Mouse (Mus musculus) yolk sac, embryonic 10.5 days (tissue): ENCODE data around the gene Rps9.
"Not testable (repeated sequence)": the region's sequence is repeated elsewhere in the genome, so short reads cannot be mapped to it uniquely, and the experiment has no call there.

ENCODE experiments used
- DNase-seq: peaks from one replicate; pipeline ENCODE4 v3.0.0-alpha.2; 2017; ENCODE audit warnings: low spot score

Gene Rps9

DNA sequence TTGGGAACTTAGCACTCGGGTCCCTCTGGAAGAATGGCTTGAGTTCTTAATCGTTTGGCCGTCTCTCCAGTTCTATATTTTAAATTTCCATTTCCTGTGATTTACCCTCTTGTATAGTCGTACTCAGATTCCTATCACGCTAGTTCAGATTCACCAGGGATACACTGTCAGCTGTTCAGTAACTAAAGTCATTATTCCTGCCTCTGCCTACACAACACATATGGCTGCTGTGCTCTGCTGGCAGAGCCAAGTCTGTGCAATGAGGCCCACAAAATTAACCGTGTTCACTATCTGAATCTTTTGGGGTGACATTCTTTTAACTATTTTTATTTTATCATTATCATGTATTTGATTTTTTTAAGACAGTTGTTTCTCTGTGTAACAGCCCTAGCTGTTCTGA lies 5.3 kb upstream of the Rps9 start:
- DNase-seq, result no peak

DNA sequence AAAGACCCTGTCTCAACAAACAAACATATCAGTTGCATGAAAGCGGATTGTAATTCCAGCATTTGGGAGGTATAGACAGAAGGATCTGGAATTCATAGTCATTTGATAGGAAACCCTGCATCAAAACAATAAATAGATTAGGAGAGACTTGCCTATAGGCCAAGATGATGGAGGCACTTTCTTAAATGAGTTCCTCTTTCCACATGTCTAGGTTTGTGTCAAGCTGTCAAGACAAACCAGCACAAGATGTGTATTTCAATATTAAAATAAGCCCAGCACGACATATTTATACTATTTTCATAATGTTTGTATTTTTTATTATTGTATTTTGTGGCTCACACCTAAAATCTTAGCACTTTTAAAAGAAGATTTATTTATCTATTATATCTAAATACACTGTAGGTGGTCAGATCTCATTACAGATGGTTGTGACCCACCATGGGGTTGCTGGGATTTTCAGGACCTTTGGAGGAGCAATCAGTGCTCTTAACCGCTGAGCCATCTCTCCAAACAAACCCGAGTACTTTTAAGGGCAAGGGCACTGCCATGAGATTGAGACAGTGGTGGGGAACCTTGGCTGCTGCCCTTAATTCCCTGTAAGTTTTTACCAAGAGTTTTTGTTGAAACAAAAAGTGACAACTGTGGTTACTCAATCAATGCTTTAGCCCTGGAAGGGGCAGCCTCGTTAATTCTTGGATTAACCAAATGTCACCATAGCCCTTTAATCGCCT lies 480 bp upstream of the Rps9 start:
- DNase-seq, result no peak

DNA sequence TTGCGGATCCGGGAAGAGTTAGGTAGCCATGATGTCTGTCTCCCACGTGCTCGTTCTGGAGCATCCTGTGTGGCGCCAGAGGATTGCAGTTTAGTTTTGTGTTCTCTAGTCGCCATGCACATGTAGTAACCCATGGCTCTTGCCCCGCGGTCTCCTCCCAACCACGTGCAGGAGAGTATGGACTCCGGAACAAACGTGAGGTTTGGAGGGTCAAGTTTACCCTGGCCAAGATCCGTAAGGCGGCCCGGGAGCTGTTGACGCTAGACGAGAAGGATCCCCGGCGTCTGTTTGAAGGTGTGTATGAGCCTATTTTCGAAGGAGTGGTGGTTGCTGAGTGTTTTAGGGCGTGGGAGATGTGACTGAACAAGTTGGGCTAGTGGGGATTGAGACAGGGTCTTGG lies 682 bp downstream of the Rps9 start:
- DNase-seq, result no peak

DNA sequence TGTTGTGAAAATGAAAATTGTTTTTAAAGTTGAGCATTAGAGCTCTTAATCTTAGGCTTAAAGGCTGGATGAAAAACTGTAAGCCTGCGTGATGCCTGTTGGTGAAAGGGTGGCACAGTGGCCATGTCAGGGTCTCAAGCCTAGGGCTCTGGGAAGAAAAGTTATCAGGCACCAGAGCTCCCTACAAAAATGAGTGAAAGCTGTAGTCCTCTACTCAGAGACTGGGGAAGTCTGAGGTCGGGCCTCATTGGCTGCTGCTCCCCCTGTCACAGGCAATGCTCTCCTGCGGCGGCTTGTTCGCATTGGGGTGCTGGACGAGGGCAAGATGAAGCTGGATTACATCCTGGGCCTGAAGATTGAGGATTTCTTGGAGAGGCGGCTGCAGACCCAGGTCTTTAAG lies 1.7 kb downstream of the Rps9 start:
- DNase-seq, result not testable (repeated sequence)

DNA sequence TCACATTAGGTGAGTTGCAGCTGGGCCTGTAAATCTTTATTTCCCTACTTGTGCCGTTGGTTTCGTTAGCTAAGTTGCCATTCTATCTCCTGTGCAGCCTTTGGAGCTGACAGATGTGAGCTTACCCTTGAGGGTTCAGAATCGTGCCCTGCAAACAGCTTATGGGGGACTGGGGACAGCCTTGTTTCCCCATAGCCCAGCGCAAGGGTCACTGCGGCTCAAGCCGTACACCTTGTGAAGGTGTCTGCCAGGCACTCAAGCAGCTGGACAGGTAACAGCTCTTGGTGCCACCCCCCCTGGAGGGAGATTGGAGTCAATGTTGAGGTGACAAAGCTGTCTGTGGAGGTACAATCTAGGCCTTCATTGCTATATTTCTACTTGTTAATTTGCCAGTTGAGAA lies 2.1 kb downstream of the Rps9 start:
- no peak for DNase-seq

DNA sequence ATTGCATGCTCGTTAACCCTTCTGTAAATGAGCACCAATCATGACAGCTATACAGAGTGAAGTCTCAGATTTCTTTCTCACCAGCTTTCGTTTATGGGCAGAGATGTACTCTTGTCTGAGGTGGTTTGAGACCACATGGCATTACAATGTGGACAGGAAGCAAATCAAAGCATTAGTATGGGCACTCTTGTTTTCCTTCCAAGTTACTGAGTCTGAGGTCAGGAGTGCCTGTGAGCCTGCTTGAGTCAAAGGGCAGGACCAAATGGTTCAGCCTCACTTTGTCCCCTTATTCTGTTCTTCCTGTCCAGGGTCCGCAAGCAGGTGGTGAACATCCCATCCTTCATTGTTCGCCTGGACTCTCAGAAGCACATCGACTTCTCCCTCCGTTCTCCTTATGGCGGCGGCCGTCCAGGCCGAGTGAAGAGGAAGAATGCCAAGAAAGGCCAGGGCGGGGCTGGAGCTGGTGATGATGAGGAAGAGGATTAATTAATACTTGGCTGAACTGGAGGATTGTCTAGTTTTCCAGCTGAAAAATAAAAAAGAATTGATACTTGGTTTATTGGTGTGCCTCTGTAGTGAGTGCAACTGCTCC lies 2.6 kb downstream of the Rps9 start:
- no peak for DNase-seq

DNA sequence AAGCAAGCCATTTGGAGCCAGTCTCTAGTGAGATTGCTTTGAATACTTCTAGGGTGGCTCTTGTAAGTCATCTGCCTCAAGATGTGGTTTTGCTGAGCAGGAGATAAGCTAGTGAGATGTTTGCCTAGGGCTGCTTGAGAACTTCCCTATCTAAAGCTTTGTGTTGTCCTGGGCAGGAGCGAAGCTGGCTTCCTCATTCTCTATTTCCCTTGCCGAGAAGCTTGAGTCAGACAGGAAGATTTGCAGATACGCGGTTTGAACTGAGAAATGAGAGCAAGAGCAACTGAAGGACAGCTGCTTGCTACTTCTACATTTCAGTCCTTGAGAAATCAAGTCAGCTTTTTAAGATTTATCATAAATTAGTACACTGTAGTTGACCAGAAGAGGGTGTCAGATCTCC lies 3.2 kb downstream of the Rps9 start:
- DNase-seq, result no peak

DNA sequence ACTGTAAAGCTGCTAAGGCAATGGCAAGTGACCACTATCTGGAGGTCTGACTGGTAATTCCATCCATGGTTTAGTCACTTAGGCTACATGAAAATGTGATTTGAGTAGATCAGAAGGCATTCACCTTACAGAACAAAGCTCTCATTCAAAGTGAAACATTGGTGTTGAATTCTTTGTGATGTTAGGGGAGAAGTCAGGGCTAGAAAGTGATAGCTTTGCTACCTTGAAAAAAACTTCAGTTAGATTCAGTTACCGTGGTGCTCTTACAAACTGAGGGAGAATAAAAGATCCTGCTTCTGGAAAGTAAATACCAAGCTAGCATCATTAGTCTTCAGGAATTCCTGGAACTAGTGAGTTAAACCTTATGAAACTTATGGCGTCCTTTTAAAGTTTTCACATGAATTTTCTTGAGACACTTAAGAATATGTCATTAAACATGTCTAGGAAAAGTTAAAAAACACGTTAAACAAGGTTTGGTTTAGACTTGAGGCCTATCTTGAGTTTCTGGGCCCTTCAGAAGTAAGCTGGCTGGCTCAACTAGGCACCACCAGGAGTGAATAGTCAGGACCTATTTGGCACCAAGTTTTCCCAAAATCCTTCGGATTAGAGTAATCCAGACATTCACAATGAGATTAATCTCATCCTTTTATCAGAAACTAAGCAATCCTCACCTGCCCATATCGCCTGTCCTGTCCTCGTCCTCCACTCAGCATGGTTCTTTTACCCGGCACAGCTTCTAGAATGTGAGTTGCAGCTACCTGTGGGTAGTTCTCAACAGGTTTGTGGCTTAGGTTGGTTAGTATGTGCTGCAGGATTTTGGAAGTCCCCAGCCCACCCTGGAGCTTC lies 4.0 kb downstream of the Rps9 start:
- DNase-seq, result peak; percentile 32

DNA sequence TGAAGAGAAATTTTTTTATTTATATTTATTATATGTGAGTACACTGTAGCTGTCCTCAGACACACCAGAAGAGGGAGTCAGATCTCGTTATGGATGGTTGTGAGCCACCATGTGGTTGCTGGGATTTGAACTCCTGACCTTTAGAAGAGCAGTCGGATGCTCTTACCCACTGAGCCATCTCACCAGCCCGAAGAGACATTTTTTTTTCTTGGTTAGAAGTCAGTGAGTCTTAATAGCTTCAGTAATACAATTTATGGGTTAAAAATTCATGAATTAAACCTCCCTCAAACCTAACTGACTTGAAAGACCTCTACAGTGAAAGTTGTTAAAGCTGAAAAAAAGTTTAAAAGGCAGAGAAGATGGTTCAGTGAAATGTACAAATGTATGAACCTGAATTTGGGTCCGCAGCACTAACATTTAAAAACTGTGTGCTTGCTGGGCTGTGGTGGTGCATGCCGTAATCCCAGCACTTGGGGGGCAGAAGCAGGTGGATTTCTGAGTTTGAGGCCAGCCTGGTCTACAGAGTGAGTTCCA lies 4.7 kb downstream of the Rps9 start:
- not testable (repeated sequence) for DNase-seq

DNA sequence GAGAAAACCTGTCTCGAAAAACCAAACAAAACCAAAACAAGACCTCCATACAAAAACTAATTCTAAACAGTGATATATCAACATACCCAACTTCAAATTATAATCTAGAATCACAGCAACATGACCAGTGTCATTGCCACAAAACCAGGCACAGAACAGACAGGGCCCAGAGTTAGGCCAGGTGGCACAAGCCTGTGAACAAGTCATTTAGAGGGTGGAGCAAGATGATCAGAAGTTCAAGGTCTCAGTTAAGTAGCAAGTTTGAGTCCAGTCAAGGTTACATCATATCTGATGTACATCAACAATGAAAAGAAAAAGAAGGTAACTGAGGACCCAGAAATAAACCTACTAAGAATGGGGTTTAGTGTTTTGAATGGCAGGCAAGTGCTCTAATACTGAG lies 5.2 kb downstream of the Rps9 start:
- DNase-seq, result no peak

DNA sequence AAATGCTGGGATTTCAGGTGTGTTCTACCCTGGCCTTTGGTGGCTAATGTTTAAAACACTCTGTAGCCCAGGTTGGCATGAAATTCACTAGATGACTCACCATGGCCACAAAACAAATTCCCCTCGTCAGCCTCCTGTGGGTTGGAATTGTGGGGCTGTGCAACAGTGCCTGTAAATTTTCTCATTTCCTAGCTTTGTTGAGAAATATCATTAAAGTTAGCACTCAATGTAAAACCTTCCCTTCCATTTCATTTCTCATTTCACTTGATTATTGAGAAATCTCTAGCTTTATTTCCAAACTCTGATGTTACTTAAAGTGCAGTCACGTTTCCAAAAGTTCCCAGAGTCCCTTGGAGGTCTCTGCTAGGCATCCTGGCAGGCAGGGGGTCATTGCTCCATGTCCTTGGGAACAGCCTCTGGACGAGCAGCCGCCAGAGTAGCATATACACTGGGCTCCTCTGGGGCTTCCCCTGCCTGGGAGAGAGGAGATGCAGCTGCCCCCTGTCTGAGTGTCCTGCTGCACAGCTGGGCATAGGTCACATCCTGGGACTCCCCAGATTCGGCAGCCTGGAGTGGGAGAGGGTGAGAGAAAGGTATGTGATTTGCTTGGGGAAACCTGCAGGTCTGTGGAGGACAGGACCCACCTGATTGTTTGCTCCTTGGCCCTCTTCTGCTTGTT lies 8.6 kb downstream of the Rps9 start:
- DNase-seq, result no peak

DNA sequence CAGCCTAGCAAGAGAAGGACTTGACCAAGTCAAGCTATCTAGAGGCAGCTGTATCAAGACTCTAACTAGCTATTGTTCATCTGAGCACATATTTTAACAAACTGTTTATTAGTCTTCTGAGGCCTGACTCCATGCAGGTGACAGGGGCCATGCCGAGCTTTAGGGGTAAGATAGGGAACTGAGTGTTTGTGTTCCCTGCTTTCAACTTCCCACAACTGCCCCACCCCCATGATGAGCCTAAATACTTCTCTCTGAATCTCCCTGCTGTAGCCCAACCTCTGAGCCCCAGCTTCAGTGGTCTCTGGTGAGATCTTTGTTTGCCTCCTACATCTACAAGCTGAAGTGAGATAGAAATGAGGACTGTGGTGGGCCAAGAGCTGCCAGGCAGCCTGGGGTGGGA lies 11.5 kb downstream of the Rps9 start:
- no peak for DNase-seq

DNA sequence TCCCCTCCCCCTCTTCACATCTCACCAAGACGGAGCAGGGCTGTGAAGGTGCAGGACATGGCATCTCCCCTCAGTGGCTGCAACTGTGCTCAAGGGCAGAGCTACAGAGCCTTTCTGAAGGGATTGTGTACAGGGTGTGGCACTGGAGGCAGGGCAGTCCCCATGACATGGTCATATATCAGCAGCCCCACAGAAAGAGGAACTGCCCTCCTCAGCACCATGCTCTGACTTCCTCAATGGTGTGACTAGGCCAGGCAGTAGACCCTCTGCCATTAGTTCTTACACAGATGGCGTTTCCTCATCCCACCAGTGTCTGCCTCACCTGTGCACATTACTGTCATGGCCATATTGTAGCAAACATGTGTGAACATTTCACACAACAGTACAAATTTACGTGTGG lies 16.5 kb downstream of the Rps9 start, which contains the start of gene Pirb:
Gene Pirb, minus strand, starts transcription at position 124 of the 400 bp plus-strand sequence.
- not testable (repeated sequence) for DNase-seq

DNA sequence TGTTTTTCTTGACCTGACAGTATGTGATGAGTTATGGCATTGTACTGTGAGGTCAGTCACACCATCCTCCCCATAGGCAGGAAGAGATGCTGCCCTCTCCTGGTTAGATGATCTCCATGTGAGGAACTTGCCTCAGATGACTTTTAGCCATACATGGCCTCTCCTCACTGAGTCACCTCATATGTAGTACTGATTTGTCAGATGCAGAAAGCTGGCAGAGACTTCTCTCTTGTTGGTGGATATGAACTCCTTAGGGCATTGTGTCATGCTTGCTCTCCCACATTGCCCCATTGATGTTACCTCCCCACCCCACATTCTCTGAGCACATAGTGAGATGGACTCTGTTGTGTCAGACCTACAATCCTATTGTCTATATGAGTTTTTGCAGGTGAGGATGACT lies 21.7 kb downstream of the Rps9 start:
- DNase-seq, result not testable (repeated sequence)

DNA sequence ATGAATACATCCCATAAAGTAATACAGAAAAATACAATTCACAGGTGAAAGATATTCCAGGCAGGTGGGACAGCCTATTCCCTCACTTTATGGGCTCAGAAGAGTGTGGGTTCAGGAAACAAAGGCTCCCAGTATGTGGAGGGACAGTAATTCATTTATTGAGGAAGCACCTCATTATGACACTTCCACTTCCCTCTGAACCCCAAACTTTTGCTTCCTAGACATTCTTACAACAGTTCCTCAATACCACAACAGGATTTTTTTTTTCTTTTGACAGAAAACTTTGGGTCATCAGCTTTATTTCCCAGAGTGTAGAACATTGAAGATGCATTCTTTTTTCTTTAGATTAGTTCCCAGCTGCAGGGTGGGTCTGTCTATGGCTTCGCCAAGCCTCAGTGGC lies 28.9 kb downstream of the Rps9 start:
- DNase-seq, result not testable (repeated sequence)
